7 mouse cellular contexts compared by ENCODE assay signal in genomic region chr14:101608519-101609368, GRCm38 (mm10). TPM values are rescaled to one million over a fixed set of nuclear protein-coding genes. Genes with fewer than 3 reads are reported as not detected.
DNase-seq lines count a peak whose midpoint lies in the region; ATAC-seq and TF ChIP-seq lines count a peak whose summit lies in the region.

TSS of gene Tbc1d4 (minus strand) at chr14:101609191.

- ATAC-seq in intestine, postnatal 0 days, result peak; percentile 84
- peak; percentile 86 for ATAC-seq in midbrain, embryonic 12.5 days (ENCODE audit: low FRiP score, low read depth)

- H3K4me1 ChIP-seq in intestine, postnatal 0 days (replicated peaks; ENCODE audit: control insufficient read depth, insufficient read depth, low read length), result peaks cover 5% of the 10 kb centered on the region
- peaks cover 18% of the 10 kb centered on the region for H3K4me1 ChIP-seq in limb, embryonic 10.5 days
- peaks cover 8% of the 10 kb centered on the region; the same call in 1 of the 2 replicates for H3K4me1 ChIP-seq in midbrain, embryonic 12.5 days
- H3K4me1 ChIP-seq in small intestine, adult 2 months (ENCODE audit: control insufficient read depth, insufficient read depth, insufficient read length, low read length), result peaks cover 8% of the 10 kb centered on the region; the same call in 1 of the 2 replicates

- peak within 1 kb of the TSS; percentile 100 for H3K4me2 ChIP-seq in intestine, postnatal 0 days (replicated peaks; ENCODE audit: low read depth)
- H3K4me2 ChIP-seq in midbrain, embryonic 12.5 days (replicated peaks), result peak within 1 kb of the TSS; percentile 98

- H3K27ac ChIP-seq in intestine, postnatal 0 days (ENCODE audit: low read depth, low read length), result peak within 1 kb of the TSS; percentile 51; the same call in 1 of the 2 replicates
- peak within 1 kb of the TSS; percentile 84 for H3K27ac ChIP-seq in limb, embryonic 10.5 days
- H3K27ac ChIP-seq in midbrain, embryonic 12.5 days (replicated peaks), result no peak within 1 kb of the TSS
- H3K27ac ChIP-seq in small intestine, adult 2 months (ENCODE audit: insufficient read depth, low read depth, low read length), result peak within 1 kb of the TSS; percentile 26; the same call in 1 of the 2 replicates

- H3K9me3 ChIP-seq in intestine, postnatal 0 days (ENCODE audit: control insufficient read depth), result no peaks in the 10 kb centered on the region
- no peaks in the 10 kb centered on the region for H3K9me3 ChIP-seq in limb, embryonic 10.5 days (replicated peaks)
- no peaks in the 10 kb centered on the region for H3K9me3 ChIP-seq in midbrain, embryonic 12.5 days

- TF ChIP-seq CTCF in intestine, postnatal 0 days (IDR thresholded peaks at IDR 0.05; ENCODE audit: low read depth), result peak; percentile 87
- peak; percentile 57; the same call in 1 of the 2 replicates for TF ChIP-seq CTCF in small intestine, adult 2 months (IDR thresholded peaks at IDR 0.05; ENCODE audit: extremely low read depth, insufficient read length, insufficient replicate concordance, low read depth, low read length)

- no peaks in the 10 kb centered on the region for H3K27me3 ChIP-seq in intestine, postnatal 0 days (replicated peaks; ENCODE audit: control insufficient read depth, insufficient read depth, low read length)
- H3K27me3 ChIP-seq in limb, embryonic 10.5 days (ENCODE audit: low read depth, poor library complexity, severe bottlenecking), result 0 out of 2 replicates have a peak, but pooled peaks cover 14% of the 10 kb centered on the region
- peaks cover 18% of the 10 kb centered on the region for H3K27me3 ChIP-seq in midbrain, embryonic 12.5 days
- H3K27me3 ChIP-seq in small intestine, adult 2 months (ENCODE audit: control insufficient read depth, insufficient read depth, low read length), result peaks cover 9% of the 10 kb centered on the region; the same call in 1 of the 2 replicates

- peak; percentile 87 for DNase-seq in adrenal gland, adult 8-10 months
- DNase-seq in embryo, embryonic 11.5 days (ENCODE audit: low read depth, low spot score), result peak; percentile 56
- DNase-seq in gonadal fat pad, adult 2 months (ENCODE audit: low read depth), result peak; percentile 56
- peak; percentile 84 for DNase-seq in limb, embryonic 10.5 days (ENCODE audit: low spot score)

- H3K36me3 ChIP-seq in intestine, postnatal 0 days (ENCODE audit: control insufficient read depth, insufficient read depth), result no peaks in the 10 kb centered on the region
- no peaks in the 10 kb centered on the region for H3K36me3 ChIP-seq in limb, embryonic 10.5 days
- H3K36me3 ChIP-seq in midbrain, embryonic 12.5 days, result no peaks in the 10 kb centered on the region
- no peaks in the 10 kb centered on the region for H3K36me3 ChIP-seq in small intestine, adult 2 months (ENCODE audit: control insufficient read depth, insufficient read depth, low read length)

- peak within 1 kb of the TSS; percentile 53 for H3K9ac ChIP-seq in intestine, postnatal 0 days (ENCODE audit: low read depth, low read length)
- peak within 1 kb of the TSS; percentile 63 for H3K9ac ChIP-seq in midbrain, embryonic 12.5 days (replicated peaks)

- under 1% methylated on average over 60 of the region's 62 CpGs for WGBS in intestine, postnatal 0 days
- under 1% methylated on average over 62 of the region's 62 CpGs for WGBS in limb, embryonic 10.5 days
- WGBS in midbrain, embryonic 12.5 days, result under 1% methylated on average over 62 of the region's 62 CpGs
- WGBS in small intestine, adult 2 months, result under 1% methylated on average over 62 of the region's 62 CpGs

- peak within 1 kb of the TSS; percentile 84 for H3K4me3 ChIP-seq in intestine, postnatal 0 days (ENCODE audit: low read depth, low read length)
- peak within 1 kb of the TSS; percentile 80 for H3K4me3 ChIP-seq in limb, embryonic 10.5 days
- peak within 1 kb of the TSS; percentile 70 for H3K4me3 ChIP-seq in midbrain, embryonic 12.5 days
- peak within 1 kb of the TSS; percentile 72 for H3K4me3 ChIP-seq in small intestine, adult 2 months (ENCODE audit: low read depth, low read length)

- TF ChIP-seq POLR2A in small intestine, adult 2 months (IDR thresholded peaks at IDR 0.05; ENCODE audit: low read depth, low read length), result 0 out of 2 replicates have a peak, but pooled peaks have one; percentile 14

RNA-seq across cellular contexts. Expression of gene Tbc1d4, which starts in this region (rescaled TPM):
- total RNA-seq in adrenal gland, adult 8-10 months (2022), result 10 to 100 TPM; 48.0 to 83.2 (median 63.8) TPM
- 12.7 and 14.0 TPM in 2 replicates for polyA plus RNA-seq in gonadal fat pad, adult 2 months (2012; rRNA removed)
- 4.1 and 4.3 TPM in 2 replicates for polyA plus RNA-seq in intestine, postnatal 0 days (2015; fragmentation: Nextera tagmentation; extraction: Ambion mirVana)
- polyA plus RNA-seq in limb, embryonic 10.5 days (2016; fragmentation: Nextera tagmentation; extraction: Ambion mirVana), result 10.4 and 10.5 TPM in 2 replicates
- polyA plus RNA-seq in midbrain, embryonic 12.5 days (2016; fragmentation: Nextera tagmentation; extraction: Ambion mirVana), result 7.2 and 8.5 TPM in 2 replicates
- polyA plus RNA-seq in small intestine, adult 2 months (2012; rRNA removed), result 1.3 and 1.9 TPM in 2 replicates
